Mouse (Mus musculus) forebrain, embryonic 10.5 days (tissue): ENCODE data around the gene Kdm7a. TPM values are rescaled to one million over a fixed set of nuclear protein-coding genes. Genes with fewer than 3 reads are reported as not detected.

ENCODE experiments used
- DNase-seq: peaks from one replicate; pipeline ENCODE4 v3.0.0-alpha.2; 2017; ENCODE audit warnings: low spot score; ENCODE audit errors: extremely low spot score
- H3K27ac ChIP-seq: fragments of 300-500 bp; sonication (generic); 2 replicates; pipeline ENCODE4 v1.5.1; 2016; ENCODE audit warnings: mild to moderate bottlenecking
- H3K27me3 ChIP-seq: fragments of 300-500 bp; sonication (generic); 2 replicates; pipeline ENCODE4 v1.6.1; 2016; ENCODE audit warnings: mild to moderate bottlenecking; ENCODE audit not compliant: poor library complexity, severe bottlenecking
- H3K36me3 ChIP-seq: fragments of 300-500 bp; sonication (generic); replicated peaks from 2 replicates; pipeline ENCODE4 v1.6.1; 2016; ENCODE audit warnings: mild to moderate bottlenecking, moderate library complexity
- H3K4me1 ChIP-seq: fragments of 300-500 bp; sonication (generic); 2 replicates; pipeline ENCODE4 v1.6.1; 2016
- H3K4me3 ChIP-seq: fragments of 300-500 bp; sonication (generic); 2 replicates; pipeline ENCODE4 v1.5.1; 2016; ENCODE audit warnings: mild to moderate bottlenecking, moderate library complexity
- H3K9me3 ChIP-seq: fragments of 300-500 bp; sonication (generic); 2 replicates; pipeline ENCODE4 v1.6.1; 2016; ENCODE audit warnings: mild to moderate bottlenecking, moderate library complexity
- WGBS: fragments of 180-500 bp; shearing (Covaris S2); methylation state at CpG from one replicate; pipeline ENCODE4 v1.1.7; 2016; 5-methylcytosine and 5-hydroxymethylcytosine counted together
- polyA plus RNA-seq: library from polyadenylated mRNA; unstranded; fragments of >200 nt; fragmentation: Nextera tagmentation; extraction: Ambion mirVana; gene quantifications from 2 replicates; pipeline ENCODE4 v1.2.1, GENCODE M21; 2016

The Kdm7a gene
- polyA plus RNA-seq, 1 experiment from 2014 or later: 9.7 TPM

DNA sequence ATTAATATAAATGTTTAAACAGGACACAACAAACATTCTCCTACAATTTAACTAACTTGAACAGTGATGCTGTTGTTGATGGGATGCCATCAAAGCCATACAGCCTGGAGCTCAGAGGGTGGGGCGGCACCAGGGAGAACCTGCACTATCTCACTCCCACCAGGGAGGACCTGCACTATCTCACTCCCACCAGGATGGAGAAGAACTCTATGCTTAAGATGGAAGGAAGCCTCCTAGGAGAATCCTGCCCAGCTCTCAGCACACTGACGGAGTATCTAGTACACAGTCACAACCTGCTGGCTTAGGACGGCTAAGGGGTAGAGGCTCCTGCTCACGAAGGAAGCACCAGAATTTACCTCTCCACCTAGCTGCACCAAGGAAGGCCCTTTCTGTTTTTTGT is 3.4 kb downstream of the Kdm7a start:
- no peak for DNase-seq
- Histone ChIP-seq H3K36me3 (peaks cover 9% of the 10 kb centered on the region), H3K9me3 (no peaks in the 10 kb centered on the region), H3K27me3 (no peaks in the 10 kb centered on the region), H3K4me3 (0 out of 2 replicates have a peak overlapping the region, but pooled peaks have one; percentile 5), H3K4me1 (peaks cover 20% of the 10 kb centered on the region), H3K27ac (no peak overlapping the region)
- 86% methylated on average over 4 of the region's 4 CpGs for WGBS

DNA sequence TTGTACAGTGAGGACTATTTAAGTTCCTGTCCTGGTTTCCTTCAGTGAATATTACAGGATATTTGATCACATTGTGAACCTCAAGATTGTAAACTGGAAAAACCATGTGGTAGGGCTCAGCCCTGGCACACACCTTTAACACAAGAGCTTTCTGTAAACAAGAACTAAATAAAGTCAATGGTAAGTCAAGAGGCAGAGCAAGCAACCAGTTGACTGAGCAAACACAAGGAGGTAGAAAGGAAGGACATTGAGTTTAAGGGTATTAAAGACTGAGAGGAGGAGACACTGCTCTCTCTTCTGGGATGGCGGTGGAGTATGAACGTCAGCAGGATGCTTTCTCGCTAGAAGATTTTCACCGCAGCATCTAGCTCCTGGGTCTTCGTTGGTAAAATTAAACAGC is 13.6 kb downstream of the Kdm7a start:
- DNase-seq: no peak
- WGBS: 94% methylated on average over 5 of the region's 5 CpGs
- H3K27ac ChIP-seq: no peak overlapping the region
- H3K27me3 ChIP-seq: no peaks in the 10 kb centered on the region
- H3K36me3 ChIP-seq: peaks cover 18% of the 10 kb centered on the region
- no peaks in the 10 kb centered on the region for H3K4me1 ChIP-seq
- H3K9me3 ChIP-seq: no peaks in the 10 kb centered on the region
- no peak overlapping the region for H3K4me3 ChIP-seq

DNA sequence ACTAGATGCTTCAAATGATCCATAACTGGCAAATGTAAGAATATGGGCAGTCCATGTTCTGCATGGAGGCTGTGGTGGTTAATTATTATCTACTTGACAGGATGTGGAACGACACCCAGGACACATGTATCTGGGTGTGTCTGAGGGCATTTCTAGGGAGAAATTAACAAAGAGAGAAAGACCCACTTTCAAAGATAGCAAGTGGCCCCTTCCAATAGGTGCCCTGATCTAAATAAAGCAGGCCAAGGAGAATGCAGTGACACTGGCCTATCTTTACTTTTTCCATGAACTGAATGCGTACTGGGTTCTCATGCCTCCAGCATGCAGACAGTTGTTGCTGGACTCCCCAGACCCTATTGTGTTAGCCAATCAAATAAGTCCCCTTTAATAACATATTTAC is 15.1 kb downstream of the Kdm7a start:
- H3K27me3 ChIP-seq: no peaks in the 10 kb centered on the region
- no peaks in the 10 kb centered on the region for H3K9me3 ChIP-seq
- no peaks in the 10 kb centered on the region for H3K4me1 ChIP-seq
- 93% methylated on average over 2 of the region's 2 CpGs for WGBS
- H3K4me3 ChIP-seq: no peak overlapping the region
- no peak for DNase-seq
- H3K27ac ChIP-seq: no peak overlapping the region
- peaks cover 18% of the 10 kb centered on the region for H3K36me3 ChIP-seq

DNA sequence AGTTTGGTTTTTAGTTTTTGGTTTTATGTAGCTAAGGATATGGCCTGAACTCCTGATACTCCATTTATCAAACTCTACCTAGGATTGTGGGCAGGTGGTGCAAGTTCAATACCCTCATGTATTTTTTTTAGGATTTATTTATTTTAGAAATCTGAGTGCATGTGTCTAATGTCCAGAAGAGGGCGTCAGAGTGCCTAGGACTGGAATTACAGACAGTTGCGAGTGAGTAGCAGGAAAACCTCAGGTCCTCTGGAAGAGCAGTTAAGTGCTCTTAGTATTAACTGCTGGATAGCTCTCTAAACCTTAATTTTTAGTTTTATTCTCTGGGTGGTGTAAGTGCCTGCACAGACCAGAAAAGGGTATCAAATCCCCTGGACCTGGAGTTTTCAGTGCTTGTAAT is 19.4 kb downstream of the Kdm7a start:
- Histone ChIP-seq H3K9me3 (peaks cover 3% of the 10 kb centered on the region; the same call in 1 of the 2 replicates), H3K27me3 (no peaks in the 10 kb centered on the region), H3K4me3 (no peak overlapping the region), H3K4me1 (no peaks in the 10 kb centered on the region), H3K27ac (no peak overlapping the region), H3K36me3 (peaks cover 22% of the 10 kb centered on the region)
- 40% methylated on average over 2 of the region's 2 CpGs for WGBS
- DNase-seq: no peak

DNA sequence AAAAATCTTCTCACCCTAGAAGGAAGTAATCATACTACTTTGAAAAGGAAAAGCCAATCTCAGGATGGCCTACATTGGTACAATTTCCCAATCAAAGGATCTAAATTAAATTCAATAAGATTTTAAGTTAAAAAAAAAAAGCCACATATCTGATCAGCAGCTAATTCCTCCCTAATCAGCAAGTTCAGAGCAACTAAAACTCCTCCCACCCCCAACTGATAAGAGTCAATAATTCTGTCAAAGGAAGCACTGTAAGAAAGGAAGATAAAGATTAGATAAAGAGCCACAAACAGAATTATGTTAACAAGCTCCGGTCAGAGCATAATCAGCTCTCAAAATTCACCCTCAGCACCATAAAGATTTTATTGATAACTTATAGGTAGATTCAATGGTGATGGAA is 37.5 kb downstream of the Kdm7a start:
- H3K36me3 ChIP-seq: peaks cover 70% of the 10 kb centered on the region

DNA sequence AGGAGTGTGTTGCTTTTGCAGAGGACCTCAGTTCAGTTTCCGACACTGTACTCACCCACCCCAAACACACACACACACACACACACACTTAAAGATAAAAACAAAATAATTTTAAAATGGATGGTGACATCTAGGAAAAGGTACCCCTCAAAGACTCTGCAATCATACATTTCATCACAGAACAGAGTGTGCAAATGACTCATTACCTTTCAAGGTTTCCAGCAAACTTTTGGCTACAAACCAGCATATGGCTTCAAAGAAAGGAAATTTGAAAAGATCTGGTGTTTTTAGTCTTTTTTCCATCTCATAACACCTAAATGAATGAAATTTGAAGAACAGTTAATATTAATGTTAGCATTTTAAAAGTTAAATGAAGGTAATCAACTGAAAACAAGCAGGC is 41.7 kb downstream of the Kdm7a start:
- no peaks in the 10 kb centered on the region for H3K27me3 ChIP-seq
- no peaks in the 10 kb centered on the region for H3K9me3 ChIP-seq
- DNase-seq: no peak
- H3K36me3 ChIP-seq: peaks cover 83% of the 10 kb centered on the region
- H3K4me3 ChIP-seq: no peak overlapping the region
- WGBS: 100% methylated on average over 1 of the region's 1 CpGs
- no peaks in the 10 kb centered on the region for H3K4me1 ChIP-seq
- no peak overlapping the region for H3K27ac ChIP-seq

More for the DNA sequence above, 37.5 kb downstream of the Kdm7a start:
- Histone ChIP-seq H3K4me3 (no peak overlapping the region), H3K4me1 (no peaks in the 10 kb centered on the region), H3K27ac (no peak overlapping the region), H3K9me3 (no peaks in the 10 kb centered on the region), H3K27me3 (no peaks in the 10 kb centered on the region)
- DNase-seq: no peak
- WGBS: 92% methylated on average over 1 of the region's 1 CpGs

DNA sequence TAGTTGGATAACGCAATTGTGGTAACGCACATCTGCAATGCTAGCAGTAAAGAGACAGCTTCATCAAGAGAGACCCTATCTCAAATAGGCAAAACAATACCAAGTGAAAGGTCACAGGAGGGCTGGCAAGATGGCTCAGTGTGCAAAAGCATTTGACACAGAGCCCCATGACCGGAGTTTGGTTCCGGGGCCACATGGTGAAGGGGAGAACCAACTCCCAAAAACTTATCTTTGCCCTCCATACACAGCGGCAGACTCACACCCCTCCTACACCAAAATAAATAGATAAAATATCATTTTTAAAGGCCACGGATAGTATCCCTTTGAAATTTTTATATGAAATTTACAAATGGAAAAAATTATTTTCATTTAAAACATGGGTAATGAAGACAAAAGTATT is 44.6 kb downstream of the Kdm7a start:
- Histone ChIP-seq H3K9me3 (no peaks in the 10 kb centered on the region), H3K4me3 (no peak overlapping the region), H3K4me1 (no peaks in the 10 kb centered on the region), H3K36me3 (peaks cover 80% of the 10 kb centered on the region), H3K27me3 (no peaks in the 10 kb centered on the region), H3K27ac (no peak overlapping the region)
- no peak for DNase-seq
- WGBS: 93% methylated on average over 6 of the region's 6 CpGs

DNA sequence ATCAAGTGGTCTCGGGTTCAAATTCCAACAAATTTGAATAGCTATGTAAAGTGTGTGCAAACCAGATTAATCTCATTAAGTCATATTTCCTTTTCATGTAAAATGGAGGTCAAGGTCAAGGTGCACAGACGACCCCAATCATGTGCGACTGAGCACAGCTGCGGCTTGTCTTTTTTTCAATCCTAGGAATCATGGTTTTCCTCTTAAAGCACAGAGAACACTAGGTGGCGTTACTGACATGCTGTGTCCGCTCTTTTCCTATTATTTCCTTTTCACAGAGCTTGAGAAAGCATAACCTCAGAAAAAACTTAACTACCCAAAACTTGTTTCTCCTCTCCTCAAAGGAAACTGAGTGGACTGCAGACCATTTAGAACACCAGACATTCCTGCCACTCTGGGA is 60.5 kb downstream of the Kdm7a start:
- 63% methylated on average over 6 of the region's 6 CpGs for WGBS
- H3K4me3 ChIP-seq: no peak overlapping the region
- H3K4me1 ChIP-seq: no peaks in the 10 kb centered on the region
- no peaks in the 10 kb centered on the region for H3K9me3 ChIP-seq
- no peaks in the 10 kb centered on the region for H3K27me3 ChIP-seq
- peaks cover 90% of the 10 kb centered on the region for H3K36me3 ChIP-seq
- no peak for DNase-seq
- H3K27ac ChIP-seq: no peak overlapping the region

DNA sequence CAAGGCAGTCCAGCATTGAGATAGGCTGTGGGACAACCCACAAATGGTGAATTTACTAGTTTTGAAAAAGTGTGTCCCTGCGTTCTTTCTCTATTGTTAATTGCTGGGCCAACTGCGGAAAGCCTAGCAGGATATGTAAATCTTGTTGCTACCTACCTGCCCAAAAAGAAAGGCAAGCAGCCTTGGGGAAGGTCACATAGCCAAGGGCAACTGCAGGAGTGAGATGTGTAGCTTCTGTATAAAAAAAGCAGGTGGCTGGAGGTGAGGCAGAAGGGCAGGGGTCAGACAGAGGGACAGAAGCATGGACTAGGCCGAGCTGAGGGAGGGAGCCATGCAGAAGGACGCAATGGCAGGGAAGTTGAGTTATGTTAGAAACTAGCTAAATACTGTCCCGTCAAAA is 74.0 kb downstream of the Kdm7a start:
- no peaks in the 10 kb centered on the region for H3K27me3 ChIP-seq
- WGBS: 51% methylated on average over 5 of the region's 5 CpGs
- H3K4me3 ChIP-seq: no peak overlapping the region
- no peak for DNase-seq
- H3K4me1 ChIP-seq: no peaks in the 10 kb centered on the region
- no peak overlapping the region for H3K27ac ChIP-seq
- H3K9me3 ChIP-seq: peaks cover 2% of the 10 kb centered on the region; the same call in 1 of the 2 replicates
- H3K36me3 ChIP-seq: peaks cover 41% of the 10 kb centered on the region

DNA sequence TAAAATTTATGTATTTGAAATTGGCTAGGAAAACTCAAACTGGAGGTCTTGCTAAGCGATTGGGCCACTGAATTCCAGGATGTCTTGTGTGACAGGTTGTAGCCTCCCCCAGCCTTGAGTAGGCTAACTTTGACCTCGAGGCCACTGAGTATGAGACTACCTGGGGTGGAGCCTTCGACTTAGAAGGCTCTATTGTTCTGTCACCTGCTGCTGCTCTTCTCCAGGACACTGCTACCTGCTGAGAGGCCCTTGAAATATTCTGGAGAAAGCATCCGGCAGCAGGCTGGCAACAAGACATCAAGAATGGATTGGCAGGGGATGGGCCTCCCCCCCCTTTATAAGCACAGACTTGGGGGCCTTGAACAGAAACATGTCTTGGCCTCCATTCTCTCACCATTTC is 75.1 kb downstream of the Kdm7a start:
- Histone ChIP-seq H3K36me3 (peaks cover 35% of the 10 kb centered on the region), H3K4me1 (no peaks in the 10 kb centered on the region), H3K27me3 (no peaks in the 10 kb centered on the region), H3K4me3 (no peak overlapping the region), H3K27ac (no peak overlapping the region), H3K9me3 (peaks cover 6% of the 10 kb centered on the region; the same call in 1 of the 2 replicates)
- no peak for DNase-seq
- WGBS: 33% methylated on average over 4 of the region's 4 CpGs

DNA sequence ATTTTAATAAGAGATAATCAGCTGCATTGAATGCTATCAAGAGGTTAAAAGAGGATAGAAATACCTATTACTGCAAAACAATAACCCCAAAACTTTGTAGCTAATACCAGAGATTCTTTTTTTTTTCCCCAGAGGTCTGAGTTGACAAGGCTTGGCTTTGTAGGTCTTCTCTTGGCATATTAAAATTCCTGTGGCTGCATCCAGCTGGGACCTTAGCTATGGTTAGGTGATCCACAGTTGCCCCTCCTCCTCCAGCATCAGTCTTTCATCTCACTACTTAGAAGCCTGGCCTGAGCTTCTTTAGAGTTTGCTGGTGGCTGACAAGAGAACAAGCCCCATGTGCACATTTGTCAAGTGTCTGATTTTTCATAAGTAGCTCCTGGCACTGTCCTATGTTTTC is 81.9 kb downstream of the Kdm7a start:
- H3K27me3 ChIP-seq: peaks cover 11% of the 10 kb centered on the region
- H3K36me3 ChIP-seq: no peaks in the 10 kb centered on the region
- no peak overlapping the region for H3K4me3 ChIP-seq
- H3K4me1 ChIP-seq: no peaks in the 10 kb centered on the region
- no peak for DNase-seq
- peaks cover 6% of the 10 kb centered on the region; the same call in 1 of the 2 replicates for H3K9me3 ChIP-seq
- no peak overlapping the region for H3K27ac ChIP-seq

DNA sequence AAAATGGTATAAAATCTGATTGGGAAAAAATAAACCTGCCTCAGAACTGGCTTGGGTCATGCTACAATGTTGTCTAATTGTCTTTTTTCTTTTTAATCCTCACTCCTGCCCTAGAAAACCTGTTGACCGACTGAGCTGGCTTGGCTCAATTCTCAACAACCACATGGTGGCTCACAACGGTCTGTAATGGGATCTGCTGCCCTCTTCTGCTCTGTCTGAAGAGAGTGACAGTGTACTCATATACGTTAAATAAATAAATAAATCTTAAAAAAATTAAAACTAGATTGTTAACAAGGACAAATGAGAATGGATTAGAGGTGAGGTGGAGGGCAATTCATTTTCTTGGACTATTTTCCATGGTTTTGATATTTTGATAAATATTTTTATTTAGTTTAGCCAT is 85.9 kb downstream of the Kdm7a start:
- Histone ChIP-seq H3K36me3 (no peaks in the 10 kb centered on the region), H3K4me1 (peaks cover 12% of the 10 kb centered on the region), H3K4me3 (no peak overlapping the region), H3K27ac (no peak overlapping the region), H3K9me3 (peaks cover 9% of the 10 kb centered on the region), H3K27me3 (peaks cover 51% of the 10 kb centered on the region)
- DNase-seq: no peak
- 66% methylated on average over 3 of the region's 3 CpGs for WGBS

DNA sequence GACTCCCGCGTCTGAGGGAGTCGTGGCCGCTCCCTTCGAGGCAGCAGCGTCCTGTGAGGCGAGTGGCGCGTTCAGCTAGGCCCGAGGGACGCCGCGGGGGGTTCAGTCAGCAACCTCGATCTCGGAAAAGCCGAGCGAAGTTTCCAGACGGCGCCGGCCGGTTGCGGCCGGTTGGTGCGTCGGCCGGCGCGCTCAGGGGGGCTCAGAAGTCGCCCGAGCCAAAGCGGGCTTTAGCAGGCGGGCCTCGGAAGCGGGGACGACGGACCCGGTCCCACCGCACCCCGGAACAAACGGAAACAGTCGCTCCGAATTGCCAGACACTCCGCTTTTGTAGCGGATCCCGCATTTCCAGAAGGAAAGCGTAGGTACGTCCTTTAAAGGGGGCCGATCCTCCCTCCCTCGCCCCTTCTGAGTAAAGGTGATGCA is 88.1 kb downstream of the Kdm7a start:
- Histone ChIP-seq H3K4me3 (peak overlapping the region; percentile 68), H3K27me3 (peaks cover 62% of the 10 kb centered on the region), H3K9me3 (peaks cover 9% of the 10 kb centered on the region), H3K36me3 (no peaks in the 10 kb centered on the region), H3K4me1 (peaks cover 12% of the 10 kb centered on the region), H3K27ac (peak overlapping the region; percentile 79)
- peak; percentile 29 for DNase-seq
- 10% methylated on average over 49 of the region's 49 CpGs for WGBS
